Mouse (Mus musculus): Measurements from ENCODE around the gene Prrg4. TPM values are rescaled to one million over a fixed set of nuclear protein-coding genes. Genes with fewer than 3 reads are reported as not detected.

The Prrg4 gene
- total and polyA plus RNA-seq, 3 experiments: 13.9 to 24.4 (median 21.0) TPM

DNA sequence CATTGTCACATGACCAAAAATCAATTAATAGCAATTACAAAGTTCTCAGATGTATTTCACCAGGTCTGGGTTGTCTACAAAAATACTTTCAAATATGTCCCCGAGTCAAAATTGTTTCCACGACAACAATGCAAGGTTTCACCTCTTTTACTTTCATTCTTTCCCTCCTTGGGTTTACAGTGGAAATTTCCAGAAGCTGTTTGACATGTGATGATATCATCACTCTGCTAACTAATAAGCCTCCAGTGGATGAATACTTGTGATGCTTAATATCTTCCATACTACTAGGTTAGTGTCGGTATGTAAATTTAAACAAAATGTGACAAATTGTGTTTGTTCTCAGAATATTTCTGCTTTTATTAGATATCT lies 299 bp upstream of the Prrg4 start:
- Histone ChIP-seq H3K4me2 (ENCODE audit: insufficient read depth, low read depth, poor library complexity, severe bottlenecking) (peak overlapping the region; percentile 59; the same call in 1 of the 2 replicates), H3K27ac (ENCODE audit: insufficient read depth, low read depth) (no peak overlapping the region), H3K27me3 (replicated peaks) (peaks cover 3% of the 10 kb centered on the region), H3K9me3 (replicated peaks; ENCODE audit: low read length) (no peaks in the 10 kb centered on the region), H3K9ac (ENCODE audit: insufficient read depth, low read depth) (peak overlapping the region; percentile 22; the same call in 1 of the 2 replicates), H3K36me3 (replicated peaks in 1 of 2; ENCODE audit: control insufficient read depth in 1 of 2, insufficient read depth in 1 of 2, low read length in 1 of 2) (peaks cover 3 to 17% of the 10 kb centered on the region in 2 experiments), H3K4me3 (replicated peaks in 1 of 3; ENCODE audit: low read depth in 2 of 3, low read length in 2 of 3, poor library complexity in 1 of 3) (peak overlapping the region; percentile 81 to 95 (median 83)), H3K4me1 (ENCODE audit: control insufficient read depth in 1 of 2, insufficient read depth in 2 of 2) (peaks cover 10 to 14% of the 10 kb centered on the region in 2 experiments), H3K79me2 (replicated peaks; ENCODE audit: control insufficient read depth, extremely low read depth, insufficient read depth, poor library complexity, severe bottlenecking) (no peaks in the 10 kb centered on the region)
- peak; percentile 65 for DNase-seq (ENCODE audit: extremely low read depth)
- dilution Hi-C loops (cut with MboI; ENCODE audit: extremely low pct_ligation_motif_present, extremely low pct_unique_long_range_greater_than_20kb, low sequenced_read_pairs): no loop called here
- in situ Hi-C loops (cut with MboI; ENCODE audit: low pct_ligation_motif_present, low pct_unique_long_range_greater_than_20kb, low sequenced_read_pairs): no loop called here
- TF ChIP-seq ETS1 (conservative IDR thresholded peaks at IDR 0.05; ENCODE audit: low read depth, low read length) (peak; percentile 71; the same call in 1 of the 2 replicates), E2F4 (IDR thresholded peaks at IDR 0.05; ENCODE audit: insufficient replicate concordance, low read depth, low read length) (no peak), HCFC1 (IDR thresholded peaks at IDR 0.05; ENCODE audit: low read depth, low read length) (no peak), JUND (conservative IDR thresholded peaks at IDR 0.05; ENCODE audit: low read depth, low read length) (no peak; the same call in 1 of the 2 replicates), IRF4 (IDR thresholded peaks at IDR 0.05; ENCODE audit: low read depth, low read length) (0 out of 2 replicates have a peak, but pooled peaks have one; percentile 2), JUN (IDR thresholded peaks at IDR 0.05; ENCODE audit: insufficient read depth, low read depth, low read length) (peak; percentile 8; the same call in 1 of the 2 replicates)

DNA sequence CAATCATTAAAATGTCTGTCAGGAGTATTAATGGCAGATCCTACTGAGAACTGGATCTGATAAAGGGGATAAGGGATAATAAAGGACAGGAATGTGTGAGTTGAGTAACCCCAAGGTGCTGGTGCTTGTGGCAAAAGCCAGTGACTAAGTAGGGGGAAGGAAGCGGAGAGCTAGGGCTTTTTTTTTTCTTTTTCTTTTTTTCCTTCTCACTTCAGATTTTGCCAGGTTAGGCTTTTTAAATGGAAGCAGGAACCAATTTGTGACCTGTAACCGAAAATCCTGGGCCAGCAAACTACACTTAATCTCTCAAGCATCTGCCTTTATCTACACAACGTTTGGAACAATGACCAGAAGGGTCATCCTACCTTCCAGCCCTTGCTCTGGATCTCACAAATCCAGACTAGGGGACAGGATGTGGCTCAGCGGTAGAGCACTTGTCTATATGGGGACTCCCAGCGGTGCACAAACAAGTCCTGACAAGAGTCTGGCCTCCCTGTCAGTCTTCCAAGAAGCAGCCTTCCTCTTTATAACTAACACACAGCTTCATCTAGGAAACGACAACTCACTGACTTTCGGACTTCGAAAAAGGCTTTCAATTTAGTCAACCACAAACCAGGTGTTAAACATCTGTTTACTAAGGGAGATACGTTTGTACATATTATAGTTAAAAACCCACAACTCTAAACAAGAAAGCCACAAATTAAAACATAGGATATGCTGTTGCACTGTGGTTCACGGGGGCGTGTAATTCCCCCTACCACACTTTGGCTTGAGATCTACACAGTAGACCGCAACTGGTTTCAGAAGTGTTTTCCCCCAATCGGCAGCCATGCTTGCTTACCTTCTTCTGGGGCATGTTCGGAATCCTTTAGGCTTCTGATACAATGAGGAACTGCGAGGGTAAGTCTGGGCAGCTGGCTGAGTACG lies 1.2 kb downstream of the Prrg4 start:
- H3K9me3 ChIP-seq (replicated peaks; ENCODE audit: low read length): no peaks in the 10 kb centered on the region
- H3K27ac ChIP-seq (ENCODE audit: insufficient read depth, low read depth): peak overlapping the region; percentile 93
- peak overlapping the region; percentile 86 for H3K9ac ChIP-seq (ENCODE audit: insufficient read depth, low read depth)
- peaks cover 9 to 14% of the 10 kb centered on the region in 2 experiments for H3K4me1 ChIP-seq (ENCODE audit: control insufficient read depth in 1 of 2, insufficient read depth in 2 of 2)
- peak overlapping the region; percentile 81 to 95 (median 83) for H3K4me3 ChIP-seq (replicated peaks in 1 of 3; ENCODE audit: low read depth in 2 of 3, low read length in 2 of 3, poor library complexity in 1 of 3)
- peak; percentile 80 for DNase-seq (ENCODE audit: extremely low read depth)
- peaks cover 5 to 27% of the 10 kb centered on the region in 2 experiments for H3K36me3 ChIP-seq (replicated peaks in 1 of 2; ENCODE audit: control insufficient read depth in 1 of 2, insufficient read depth in 1 of 2, low read length in 1 of 2)
- dilution Hi-C loops (cut with MboI; ENCODE audit: extremely low pct_ligation_motif_present, extremely low pct_unique_long_range_greater_than_20kb, low sequenced_read_pairs): no loop called here
- in situ Hi-C loops (cut with MboI; ENCODE audit: low pct_ligation_motif_present, low pct_unique_long_range_greater_than_20kb, low sequenced_read_pairs): no loop called here
- peak overlapping the region; percentile 59 for H3K4me2 ChIP-seq (ENCODE audit: insufficient read depth, low read depth, poor library complexity, severe bottlenecking)
- H3K79me2 ChIP-seq (replicated peaks; ENCODE audit: control insufficient read depth, extremely low read depth, insufficient read depth, poor library complexity, severe bottlenecking): no peaks in the 10 kb centered on the region
- peaks cover 3% of the 10 kb centered on the region for H3K27me3 ChIP-seq (replicated peaks)
- peak; percentile 93 for TF ChIP-seq SIN3A (IDR thresholded peaks at IDR 0.05; ENCODE audit: low read length)
- peak; percentile 63 for TF ChIP-seq MAX (IDR thresholded peaks at IDR 0.05; ENCODE audit: low read length)
- 0 out of 2 replicates have a peak, but pooled peaks have one; percentile 41 for TF ChIP-seq RCOR1 (conservative IDR thresholded peaks at IDR 0.05; ENCODE audit: low read depth, low read length)
- TF ChIP-seq MXI1 (IDR thresholded peaks at IDR 0.05; ENCODE audit: low read depth, low read length): peak; percentile 87; the same call in 1 of the 2 replicates
- TF ChIP-seq RAD21 (IDR thresholded peaks at IDR 0.05; ENCODE audit: low read depth, low read length): no peak
- peak; percentile 14; the same call in 1 of the 2 replicates for TF ChIP-seq NELFE (IDR thresholded peaks at IDR 0.05; ENCODE audit: low read depth, low read length)
- peak; percentile 71 for TF ChIP-seq MYC (IDR thresholded peaks at IDR 0.05; ENCODE audit: low read depth, low read length)
- TF ChIP-seq EP300 (IDR thresholded peaks at IDR 0.05; ENCODE audit: low read length): peak; percentile 80
- TF ChIP-seq IRF4 (IDR thresholded peaks at IDR 0.05; ENCODE audit: low read depth, low read length): peak; percentile 74
- no peak for TF ChIP-seq CTCF (conservative IDR thresholded peaks at IDR 0.05 in 1 of 2, IDR thresholded peaks at IDR 0.05 in 1 of 2; ENCODE audit: low read depth in 2 of 2, low read length in 2 of 2)
- TF ChIP-seq MAFK (IDR thresholded peaks at IDR 0.05; ENCODE audit: insufficient replicate concordance, low read length): peak; percentile 32; the same call in 1 of the 2 replicates
- no peak for TF ChIP-seq USF1 (IDR thresholded peaks at IDR 0.05; ENCODE audit: low read depth, low read length)
- TF ChIP-seq TCF12 (IDR thresholded peaks at IDR 0.05; ENCODE audit: low read depth, low read length): peak; percentile 82
- peak; percentile 10 for TF ChIP-seq ELF1 (IDR thresholded peaks at IDR 0.05; ENCODE audit: low read depth, low read length)
- no peak; the same call in none of the 2 replicates for TF ChIP-seq ZMIZ1 (IDR thresholded peaks at IDR 0.05; ENCODE audit: low read depth, low read length)
- peak; percentile 71 for TF ChIP-seq ZNF384 (IDR thresholded peaks at IDR 0.05; ENCODE audit: low read depth, low read length)
- TF ChIP-seq ZKSCAN1 (IDR thresholded peaks at IDR 0.05; ENCODE audit: borderline replicate concordance, low read depth, low read length): no peak
- peak; percentile 3; the same call in 1 of the 2 replicates for TF ChIP-seq NRF1 (IDR thresholded peaks at IDR 0.05; ENCODE audit: low read depth, low read length)
- TF ChIP-seq HCFC1 (IDR thresholded peaks at IDR 0.05; ENCODE audit: low read depth, low read length): peak; percentile 10; the same call in 1 of the 2 replicates
- peak; percentile 98 for TF ChIP-seq CHD1 (IDR thresholded peaks at IDR 0.05; ENCODE audit: low read depth, low read length)
- no peak; the same call in 1 of the 2 replicates for TF ChIP-seq SMC3 (IDR thresholded peaks at IDR 0.05; ENCODE audit: low read depth, low read length)
- TF ChIP-seq POLR2A (IDR thresholded peaks at IDR 0.05; ENCODE audit: low read depth, low read length): no peak; the same call in none of the 2 replicates
- TF ChIP-seq BHLHE40 (IDR thresholded peaks at IDR 0.05; ENCODE audit: low read depth, low read length): peak; percentile 49
- peak; percentile 45; the same call in 1 of the 2 replicates for TF ChIP-seq CHD2 (IDR thresholded peaks at IDR 0.05; ENCODE audit: low read length)
- TF ChIP-seq TBP (conservative IDR thresholded peaks at IDR 0.05; ENCODE audit: low read depth, low read length): 0 out of 2 replicates have a peak, but pooled peaks have one; percentile 52
- no peak for TF ChIP-seq E2F4 (IDR thresholded peaks at IDR 0.05; ENCODE audit: insufficient replicate concordance, low read depth, low read length)
- TF ChIP-seq JUND (conservative IDR thresholded peaks at IDR 0.05; ENCODE audit: low read depth, low read length): peak; percentile 52; the same call in 1 of the 2 replicates

Data from CH12.LX (cell line).